Mouse (Mus musculus) midbrain, embryonic 11.5 days (tissue): ENCODE measurements at regions not wholly inside any gene's neighbourhood (a gene's known extent, or its start where the extent isn't known, plus 50 kb on each side); places are given as distances from the start of the nearest gene placed in this dataset.

Experiments
- ATAC-seq: fragments of 200-750 bp; cut with Nextera tagmentation; 2 replicates; pipeline ENCODE4 v1.8.0; 2017; ENCODE audit warnings: moderate TSS enrichment, moderate library complexity; ENCODE audit not compliant: low FRiP score
- DNase-seq: peaks from one replicate; pipeline ENCODE4 v3.0.0; 2015; ENCODE audit warnings: low spot score; ENCODE audit errors: missing footprints
- H3K27ac ChIP-seq: fragments of 300-500 bp; sonication (generic); 2 replicates; pipeline ENCODE4 v1.5.1; 2014; ENCODE audit warnings: low read depth, low read length
- H3K27me3 ChIP-seq: fragments of 300-500 bp; sonication (generic); 2 replicates; pipeline ENCODE4 v1.6.1; 2014; ENCODE audit warnings: mild to moderate bottlenecking, low read length, moderate library complexity, mixed read lengths; ENCODE audit not compliant: control insufficient read depth, insufficient read depth
- H3K36me3 ChIP-seq: fragments of 300-500 bp; sonication (generic); 2 replicates; pipeline ENCODE4 v1.6.1; 2014; ENCODE audit warnings: mild to moderate bottlenecking, low read length, moderate library complexity, mixed read lengths; ENCODE audit not compliant: control insufficient read depth, insufficient read depth
- H3K4me1 ChIP-seq: fragments of 300-500 bp; sonication (generic); 2 replicates; pipeline ENCODE4 v1.6.1; 2014; ENCODE audit warnings: low read length; ENCODE audit not compliant: control insufficient read depth, insufficient read depth
- H3K4me2 ChIP-seq: fragments of 300-500 bp; sonication (generic); 2 replicates; pipeline ENCODE4 v1.6.1; 2014; ENCODE audit warnings: mild to moderate bottlenecking, moderate library complexity
- H3K4me3 ChIP-seq: fragments of 300-500 bp; sonication (generic); 2 replicates; pipeline ENCODE4 v1.5.1; 2014; ENCODE audit warnings: low read depth, low read length
- H3K9ac ChIP-seq: fragments of 300-500 bp; sonication (generic); 2 replicates; pipeline ENCODE4 v1.6.1; 2014; ENCODE audit warnings: low read length
- H3K9me3 ChIP-seq: fragments of 300-500 bp; sonication (generic); 2 replicates; pipeline ENCODE4 v1.6.1; 2016; ENCODE audit warnings: low read length; ENCODE audit not compliant: control insufficient read depth
- WGBS: fragments of 180-500 bp; shearing (Covaris S2); extraction: QIAGEN DNeasy Blood & Tissue Kit; methylation state at CpG from one replicate; pipeline ENCODE4 v1.1.7; 2014; 5-methylcytosine and 5-hydroxymethylcytosine counted together

DNA sequence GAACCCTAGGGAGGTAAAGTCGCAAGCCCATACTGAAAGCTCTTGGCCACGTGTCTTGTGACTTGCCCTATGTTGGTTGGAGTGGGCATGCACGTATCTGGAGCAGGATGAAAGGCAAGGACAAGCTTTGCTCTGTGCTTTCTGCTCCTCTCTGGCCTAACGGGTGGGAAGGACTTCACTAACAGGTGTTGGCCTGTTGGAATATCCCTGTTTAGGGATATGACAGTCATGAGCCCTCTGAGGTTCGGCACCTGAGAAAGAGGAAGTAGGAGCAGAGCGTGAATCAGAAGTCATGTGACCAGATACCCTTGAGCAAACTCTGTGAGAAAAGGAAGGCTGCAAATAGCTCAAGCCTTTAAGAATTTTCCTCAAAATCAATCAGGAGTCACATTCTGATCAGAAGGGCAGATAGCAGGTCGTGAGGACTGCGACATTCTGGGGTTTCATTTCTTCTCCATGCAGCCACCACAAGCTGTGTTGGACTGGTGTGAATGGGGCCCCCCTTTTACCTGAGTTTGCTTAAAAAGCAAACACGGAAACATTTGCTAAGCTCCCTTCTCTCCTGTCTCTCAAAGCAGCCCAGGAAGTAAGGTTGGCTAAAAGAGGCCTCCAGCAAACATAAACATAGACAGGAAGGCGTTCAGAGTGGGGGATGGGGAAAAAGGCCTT lies 618.1 kb upstream of the A1bg start:
- no peaks in the 10 kb centered on the region for H3K9me3 ChIP-seq
- no peak overlapping the region for H3K4me2 ChIP-seq
- no peaks in the 10 kb centered on the region for H3K27me3 ChIP-seq
- no peak overlapping the region for H3K4me3 ChIP-seq
- H3K9ac ChIP-seq, result no peak overlapping the region
- no peaks in the 10 kb centered on the region for H3K36me3 ChIP-seq
- 0 out of 2 replicates have a peak, but pooled peaks cover under 1% of the 10 kb centered on the region for H3K4me1 ChIP-seq
- no peak for ATAC-seq
- 75% methylated on average over 10 of the region's 10 CpGs for WGBS
- H3K27ac ChIP-seq, result no peak overlapping the region
- no peak for DNase-seq

DNA sequence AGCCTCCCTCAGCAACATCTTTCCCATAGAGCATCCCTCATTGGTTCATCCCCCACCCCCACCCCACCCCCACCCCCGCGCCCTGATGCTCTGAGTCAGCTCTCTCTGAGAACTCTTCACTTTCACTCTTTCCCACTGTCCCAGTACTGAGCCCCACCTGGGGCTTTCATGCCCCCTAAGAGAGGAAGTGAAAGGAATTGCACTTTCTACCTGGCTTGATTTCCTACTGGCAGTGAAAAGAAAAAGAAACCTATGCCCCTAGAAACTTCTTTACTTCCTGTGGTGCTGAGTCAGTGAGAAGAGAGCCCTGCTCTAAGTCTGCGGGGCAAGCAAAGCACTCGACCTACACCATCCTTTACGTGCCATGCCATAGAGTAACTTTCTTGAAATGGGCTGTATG lies 616.1 kb upstream of the A1bg start:
- 57% methylated on average over 5 of the region's 5 CpGs for WGBS
- no peaks in the 10 kb centered on the region for H3K36me3 ChIP-seq
- DNase-seq, result no peak
- no peak overlapping the region for H3K27ac ChIP-seq
- H3K4me2 ChIP-seq, result no peak overlapping the region
- 0 out of 2 replicates have a peak, but pooled peaks cover 2% of the 10 kb centered on the region for H3K4me1 ChIP-seq
- no peaks in the 10 kb centered on the region for H3K9me3 ChIP-seq
- no peaks in the 10 kb centered on the region for H3K27me3 ChIP-seq
- ATAC-seq, result no peak
- no peak overlapping the region for H3K9ac ChIP-seq
- H3K4me3 ChIP-seq, result no peak overlapping the region

DNA sequence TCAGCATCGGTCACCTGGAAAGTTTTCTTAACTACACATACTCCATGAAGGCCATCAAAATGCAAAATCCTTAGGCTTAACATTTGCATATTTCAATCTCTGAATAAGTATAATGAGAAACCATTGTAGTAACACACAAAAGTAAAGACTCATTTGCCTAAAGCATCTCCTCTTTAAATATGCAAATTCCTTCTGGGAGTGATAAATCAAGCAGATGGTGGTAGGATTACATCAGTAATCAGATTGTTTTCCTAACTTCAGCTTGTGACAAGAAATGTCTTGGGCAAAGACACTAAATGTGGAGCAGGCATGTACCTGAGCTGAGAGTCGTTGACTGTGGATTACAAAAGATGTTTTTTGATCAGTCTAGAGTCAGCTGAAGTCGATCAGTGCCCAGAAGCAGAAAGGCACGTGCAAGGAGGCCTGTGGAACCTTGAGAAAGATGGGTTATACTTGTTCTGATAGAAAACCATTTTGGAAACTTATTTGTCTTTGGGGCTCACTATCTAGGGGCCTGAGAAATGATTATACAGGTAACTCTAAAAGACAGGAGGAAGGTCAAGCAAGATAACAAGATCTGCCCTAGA lies 615.5 kb upstream of the A1bg start:
- Histone ChIP-seq H3K27me3 (no peaks in the 10 kb centered on the region), H3K4me3 (no peak overlapping the region), H3K27ac (no peak overlapping the region), H3K9ac (no peak overlapping the region), H3K4me2 (no peak overlapping the region), H3K36me3 (no peaks in the 10 kb centered on the region), H3K4me1 (0 out of 2 replicates have a peak, but pooled peaks cover 2% of the 10 kb centered on the region), H3K9me3 (no peaks in the 10 kb centered on the region)
- 64% methylated on average over 4 of the region's 4 CpGs for WGBS
- ATAC-seq (no peak; the same call in 1 of the 2 replicates), DNase-seq (no peak)

DNA sequence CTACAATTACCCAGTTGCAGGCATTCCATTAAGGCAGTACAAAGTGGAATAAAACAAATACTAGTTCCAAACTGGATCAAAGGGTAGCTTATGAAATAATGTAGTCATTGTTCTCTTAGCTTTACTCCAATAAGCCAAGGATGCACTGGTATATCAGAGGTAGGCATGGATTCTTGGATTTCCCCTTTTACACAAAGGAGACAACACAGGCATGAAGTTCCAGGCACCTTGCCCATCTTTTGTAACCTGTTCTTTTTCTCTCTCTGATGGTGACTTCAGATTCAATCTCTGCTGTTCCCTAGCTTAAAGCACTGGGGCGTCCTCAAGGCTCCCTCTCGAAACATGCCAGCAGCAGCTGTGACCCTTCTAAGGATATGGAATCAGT lies 613.5 kb upstream of the A1bg start:
- ATAC-seq, result no peak
- H3K4me3 ChIP-seq, result no peak overlapping the region
- DNase-seq, result no peak
- 0 out of 2 replicates have a peak, but pooled peaks cover 2% of the 10 kb centered on the region for H3K4me1 ChIP-seq
- no peaks in the 10 kb centered on the region for H3K27me3 ChIP-seq
- no peak overlapping the region for H3K27ac ChIP-seq
- no peaks in the 10 kb centered on the region for H3K9me3 ChIP-seq
- no peak overlapping the region for H3K4me2 ChIP-seq
- H3K36me3 ChIP-seq, result no peaks in the 10 kb centered on the region
- H3K9ac ChIP-seq, result no peak overlapping the region
- 81% methylated on average over 2 of the region's 2 CpGs for WGBS

DNA sequence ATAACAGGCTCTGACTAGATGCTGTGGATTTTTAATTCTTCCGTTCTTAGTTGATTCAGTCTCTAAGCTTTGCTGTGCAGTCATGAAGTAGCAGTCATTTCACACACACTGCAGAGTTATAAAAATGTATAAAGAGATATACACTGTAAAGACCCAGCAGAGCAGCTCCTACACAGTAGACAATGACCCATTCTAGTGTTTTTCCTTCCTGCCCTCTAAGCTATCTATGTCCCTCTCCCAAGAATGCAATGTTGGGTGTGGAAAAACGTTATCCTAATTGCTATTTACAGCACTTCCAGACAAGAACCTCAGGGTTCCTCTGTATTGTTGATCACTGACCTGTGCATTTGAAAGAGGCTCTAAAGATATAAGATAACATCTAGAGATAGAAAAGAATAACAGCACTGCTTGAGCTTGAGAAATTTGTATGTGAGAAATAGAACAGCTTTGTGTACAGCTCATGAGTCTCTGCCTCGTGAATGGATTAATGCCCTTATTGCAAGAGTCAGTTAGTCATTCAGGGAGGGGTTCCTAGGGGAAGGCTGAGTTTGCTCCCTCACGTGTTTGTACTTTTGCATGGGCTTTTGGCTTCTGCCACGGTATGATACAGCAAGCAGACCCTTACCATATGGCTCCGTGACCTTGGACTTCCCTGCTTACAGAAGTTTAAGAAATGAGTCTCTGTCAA lies 613.0 kb upstream of the A1bg start:
- H3K27me3 ChIP-seq, result no peaks in the 10 kb centered on the region
- H3K4me3 ChIP-seq, result no peak overlapping the region
- DNase-seq (no peak), ATAC-seq (no peak)
- 0 out of 2 replicates have a peak, but pooled peaks cover 2% of the 10 kb centered on the region for H3K4me1 ChIP-seq
- H3K4me2 ChIP-seq, result no peak overlapping the region
- H3K27ac ChIP-seq, result no peak overlapping the region
- H3K9me3 ChIP-seq, result no peaks in the 10 kb centered on the region
- 49% methylated on average over 6 of the region's 6 CpGs for WGBS
- no peaks in the 10 kb centered on the region for H3K36me3 ChIP-seq
- no peak overlapping the region for H3K9ac ChIP-seq

DNA sequence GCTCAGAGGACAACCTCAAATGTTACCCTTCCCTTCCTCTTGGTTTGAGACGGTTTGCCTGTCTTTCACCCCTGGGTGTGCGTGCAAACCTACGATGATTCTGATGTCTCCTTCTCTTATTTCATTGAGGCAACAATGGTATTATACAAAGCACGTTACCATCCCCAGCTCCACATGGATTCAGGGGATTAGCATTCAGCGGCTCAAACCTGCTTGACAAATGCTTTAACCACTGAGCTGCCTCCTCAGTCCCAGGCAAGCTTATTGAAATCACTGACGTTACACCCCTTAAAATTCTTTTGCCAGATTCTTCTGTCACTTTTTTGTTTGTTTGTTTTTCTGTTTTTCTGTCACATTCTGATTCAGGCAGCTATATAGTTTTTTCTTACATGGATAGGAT lies 612.4 kb upstream of the A1bg start:
- H3K36me3 ChIP-seq, result no peaks in the 10 kb centered on the region
- H3K27me3 ChIP-seq, result no peaks in the 10 kb centered on the region
- H3K27ac ChIP-seq, result no peak overlapping the region
- no peak overlapping the region for H3K9ac ChIP-seq
- 12% methylated on average over 6 of the region's 6 CpGs for WGBS
- 0 out of 2 replicates have a peak, but pooled peaks cover 2% of the 10 kb centered on the region for H3K4me1 ChIP-seq
- DNase-seq (peak; percentile 85), ATAC-seq (0 out of 2 replicates have a peak, but pooled peaks have one; percentile 54)
- H3K9me3 ChIP-seq, result no peaks in the 10 kb centered on the region
- no peak overlapping the region for H3K4me2 ChIP-seq
- no peak overlapping the region for H3K4me3 ChIP-seq

DNA sequence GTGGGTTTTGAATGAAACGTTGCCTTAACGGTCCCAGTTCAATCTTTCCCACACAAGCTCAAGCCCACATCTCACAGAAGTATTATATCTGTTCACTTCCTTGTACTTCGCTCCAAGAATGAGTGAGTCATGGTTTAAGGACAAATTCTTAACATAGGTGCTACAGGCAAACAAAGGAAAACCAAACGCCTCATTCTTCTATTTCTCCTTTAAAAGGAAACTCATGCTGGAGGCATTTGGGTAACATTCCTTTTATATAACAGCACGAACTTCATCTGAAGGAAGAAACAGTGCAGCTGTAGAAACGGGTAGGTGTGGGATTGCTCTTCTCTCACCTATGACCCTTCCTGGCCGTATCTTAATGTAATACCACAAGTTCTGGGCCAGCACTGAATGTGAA lies 610.0 kb upstream of the A1bg start:
- DNase-seq (no peak), ATAC-seq (no peak)
- Histone ChIP-seq H3K4me1 (0 out of 2 replicates have a peak, but pooled peaks cover 2% of the 10 kb centered on the region), H3K36me3 (no peaks in the 10 kb centered on the region), H3K4me3 (no peak overlapping the region), H3K27me3 (no peaks in the 10 kb centered on the region), H3K27ac (no peak overlapping the region), H3K4me2 (no peak overlapping the region), H3K9me3 (no peaks in the 10 kb centered on the region), H3K9ac (no peak overlapping the region)
- WGBS, result 89% methylated on average over 7 of the region's 7 CpGs

DNA sequence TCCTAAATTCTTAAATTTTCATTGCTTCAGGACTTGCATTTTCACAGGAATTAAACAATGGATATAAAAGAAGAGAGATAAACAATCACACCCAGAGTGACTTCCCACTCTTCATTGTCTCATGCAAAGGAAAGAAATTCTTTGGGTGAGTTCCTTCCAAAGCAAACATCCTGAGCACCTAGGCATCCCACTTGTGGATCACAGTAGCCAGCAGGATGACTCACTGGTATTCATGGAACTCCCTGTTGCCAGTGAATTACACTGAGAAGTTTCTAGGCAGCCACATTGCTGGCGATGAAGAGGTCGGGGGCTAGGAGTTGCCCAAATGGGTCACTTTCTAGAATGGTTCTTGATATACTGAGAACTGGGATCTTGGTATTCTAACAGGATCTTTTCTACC lies 609.2 kb upstream of the A1bg start:
- H3K4me1 ChIP-seq, result 0 out of 2 replicates have a peak, but pooled peaks cover 2% of the 10 kb centered on the region
- H3K4me2 ChIP-seq, result no peak overlapping the region
- no peak overlapping the region for H3K9ac ChIP-seq
- no peaks in the 10 kb centered on the region for H3K36me3 ChIP-seq
- H3K4me3 ChIP-seq, result no peak overlapping the region
- ATAC-seq (no peak), DNase-seq (no peak)
- no peak overlapping the region for H3K27ac ChIP-seq
- no peaks in the 10 kb centered on the region for H3K9me3 ChIP-seq
- no peaks in the 10 kb centered on the region for H3K27me3 ChIP-seq
- 83% methylated on average over 2 of the region's 2 CpGs for WGBS

DNA sequence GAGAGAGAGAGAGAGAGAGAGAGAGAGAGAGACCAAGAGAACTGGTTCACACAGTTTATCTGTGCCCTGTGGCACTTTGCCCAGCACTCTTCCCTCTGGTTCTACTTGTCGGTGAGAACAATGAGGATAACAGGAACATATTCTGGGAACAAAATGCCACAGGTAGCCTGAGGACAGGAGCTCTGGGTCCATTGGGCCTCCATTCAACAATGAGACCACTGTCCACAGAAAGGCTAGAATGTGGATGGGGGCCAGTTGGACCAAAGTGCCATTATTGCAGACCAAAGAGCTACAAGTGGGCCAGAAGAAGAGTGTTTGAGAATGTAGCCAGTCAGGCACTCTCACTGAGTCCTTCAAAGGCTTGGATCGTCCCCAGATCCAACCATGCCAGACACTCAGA lies 600.2 kb upstream of the A1bg start:
- 80% methylated on average over 2 of the region's 2 CpGs for WGBS
- Histone ChIP-seq H3K4me3 (no peak overlapping the region), H3K27ac (no peak overlapping the region), H3K4me2 (no peak overlapping the region), H3K9me3 (no peaks in the 10 kb centered on the region), H3K27me3 (no peaks in the 10 kb centered on the region), H3K36me3 (no peaks in the 10 kb centered on the region), H3K9ac (no peak overlapping the region), H3K4me1 (no peaks in the 10 kb centered on the region)
- no peak for DNase-seq
- ATAC-seq, result no peak
